Mouse (Mus musculus) spleen, adult 2 months (tissue): ENCODE data around the gene Osgep.

Experiments used
- CTCF ChIP-seq: fragments of 200-500 bp; IDR thresholded peaks from 2 replicates; pipeline ENCODE4 v1.5.1; 2011; ENCODE audit warnings: mild to moderate bottlenecking, inconsistent platforms; ENCODE audit not compliant: insufficient read depth, insufficient read length, insufficient replicate concordance; ENCODE audit errors: extremely low read depth
- POLR2A ChIP-seq: fragments of 200-500 bp; IDR thresholded peaks from 2 replicates; pipeline ENCODE4 v1.6.1; 2011; ENCODE audit warnings: low read depth, low read length, inconsistent platforms

DNA sequence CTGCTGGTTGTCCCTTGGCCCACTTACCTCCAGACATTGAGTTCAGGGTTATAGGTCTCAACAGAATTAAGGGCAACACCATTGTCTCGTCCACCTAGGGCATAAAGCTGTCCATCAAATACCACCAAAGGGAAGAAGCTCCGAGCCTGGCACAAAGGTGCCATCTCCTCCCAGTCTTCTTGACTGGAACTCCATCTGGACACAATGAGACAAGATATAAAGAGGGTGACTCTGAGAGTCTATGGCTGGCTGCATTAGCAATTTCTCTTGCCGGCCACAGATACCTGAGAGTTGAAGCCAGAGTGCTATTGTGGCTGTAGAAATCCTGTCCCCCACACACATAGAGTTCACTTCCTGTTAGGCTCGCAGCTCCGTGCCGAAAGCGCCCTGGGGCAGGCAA lies 32.6 kb downstream of the Osgep start:
- TF ChIP-seq CTCF (no peak), POLR2A (no peak)
